Mouse (Mus musculus): Measurements from ENCODE around the gene Tmem201. TPM values are rescaled to one million over a fixed set of nuclear protein-coding genes. Genes with fewer than 3 reads are reported as not detected.

Gene Tmem201
- polyA plus RNA-seq, 1 experiment from 2014 or later, result 42.5 TPM

- Histone ChIP-seq H3K9ac (no peak overlapping the region), H3K27ac (peak overlapping the region; percentile 58; the same call in 1 of the 2 replicates)
- WGBS, result 93% methylated on average over 3 of the region's 3 CpGs
Observed at GRCm38 (mm10) chr4:149732313-149732712, 5.5 kb downstream of the Tmem201 start.

GRCm38 (mm10) chr4:149730827-149731226 lies 7.0 kb downstream of the Tmem201 start:
- Histone ChIP-seq H3K4me3 (no peak overlapping the region), H3K36me3 (peaks cover 47% of the 10 kb centered on the region), H3K9me3 (replicated peaks) (no peaks in the 10 kb centered on the region), H3K4me1 (replicated peaks) (peaks cover 61% of the 10 kb centered on the region), H3K9ac (no peak overlapping the region), H3K27ac (peak overlapping the region; percentile 49), H3K4me2 (0 out of 2 replicates have a peak overlapping the region, but pooled peaks have one; percentile 15), H3K27me3 (no peaks in the 10 kb centered on the region)
- 60% methylated on average over 7 of the region's 7 CpGs for WGBS
- no peak for ATAC-seq (replicated peaks; ENCODE audit: insufficient number of reproducible peaks, insufficient read depth, low FRiP score, low read depth)

More at GRCm38 (mm10) chr4:149732313-149732712, 5.5 kb downstream of the Tmem201 start:
- Histone ChIP-seq H3K36me3 (peaks cover 32% of the 10 kb centered on the region), H3K27me3 (no peaks in the 10 kb centered on the region), H3K4me1 (replicated peaks) (peaks cover 73% of the 10 kb centered on the region), H3K9me3 (replicated peaks) (no peaks in the 10 kb centered on the region), H3K4me2 (no peak overlapping the region), H3K4me3 (no peak overlapping the region)
- ATAC-seq (replicated peaks; ENCODE audit: insufficient number of reproducible peaks, insufficient read depth, low FRiP score, low read depth), result no peak

DNA sequence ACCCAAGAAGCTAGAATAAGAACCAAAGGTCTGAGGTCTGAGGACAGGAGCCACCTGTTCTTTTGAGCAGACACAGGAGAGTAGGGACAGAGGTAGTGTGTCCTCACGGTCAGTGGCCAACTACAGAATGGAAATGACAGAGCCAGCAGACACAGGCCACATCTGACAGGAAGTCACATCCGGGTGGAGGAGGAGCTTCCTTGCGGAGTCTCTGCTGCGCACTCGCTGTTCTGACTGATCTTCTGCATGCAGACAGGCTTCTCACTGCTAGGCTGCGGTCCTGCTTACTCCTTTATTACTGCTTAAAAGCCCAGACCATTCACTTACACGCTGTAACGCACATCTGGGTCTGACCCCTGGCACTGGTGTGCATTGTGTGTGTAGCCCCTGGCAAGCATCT lies 9.0 kb downstream of the Tmem201 start:
- peaks cover 56% of the 10 kb centered on the region for H3K36me3 ChIP-seq

GRCm38 (mm10) chr4:149727636-149728035 lies 10.2 kb downstream of the Tmem201 start:
- WGBS, result 88% methylated on average over 5 of the region's 5 CpGs

More for the DNA sequence above, 9.0 kb downstream of the Tmem201 start:
- ATAC-seq (replicated peaks; ENCODE audit: insufficient number of reproducible peaks, insufficient read depth, low FRiP score, low read depth), result no peak
- 81% methylated on average over 8 of the region's 8 CpGs for WGBS
- no peak overlapping the region for H3K4me2 ChIP-seq
- H3K9me3 ChIP-seq (replicated peaks), result no peaks in the 10 kb centered on the region
- peaks cover 54% of the 10 kb centered on the region for H3K4me1 ChIP-seq (replicated peaks)
- no peak overlapping the region for H3K4me3 ChIP-seq
- H3K9ac ChIP-seq, result no peak overlapping the region
- H3K27me3 ChIP-seq, result no peaks in the 10 kb centered on the region
- 0 out of 2 replicates have a peak overlapping the region, but pooled peaks have one; percentile 15 for H3K27ac ChIP-seq

DNA sequence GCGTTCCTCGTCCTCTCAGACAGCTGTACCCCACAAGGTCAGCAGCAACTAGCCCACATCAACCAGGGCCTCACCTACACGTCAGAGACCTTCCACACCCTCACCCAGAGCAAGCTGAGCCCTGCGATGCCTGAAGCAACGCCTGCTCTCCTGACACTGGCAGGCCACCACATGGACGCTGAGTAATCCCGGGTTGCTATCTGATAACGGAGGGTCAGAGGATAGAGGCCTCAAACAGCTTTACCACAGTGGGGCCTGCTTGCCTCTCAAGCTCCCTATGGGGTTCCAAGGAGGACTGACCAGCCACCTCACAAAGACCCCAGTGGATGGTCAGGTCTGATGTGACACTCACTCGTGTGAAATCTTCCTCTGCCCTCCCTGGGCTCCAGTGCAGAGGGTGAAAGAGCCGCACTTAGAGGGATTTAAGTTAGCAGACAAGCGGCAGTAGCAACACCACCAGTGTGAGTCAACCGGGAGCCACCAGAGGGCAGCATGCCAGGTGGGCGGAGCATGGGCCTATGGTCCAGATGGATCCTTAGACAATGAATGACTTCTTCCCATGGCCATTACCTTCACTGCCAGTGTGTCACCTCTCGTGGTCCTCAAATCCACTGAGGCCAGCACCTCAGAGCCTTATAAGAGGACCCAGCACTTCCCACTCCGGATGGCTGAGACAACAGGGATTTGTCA lies 12.0 kb downstream of the Tmem201 start:
- no peak overlapping the region for H3K4me3 ChIP-seq
- 53% methylated on average over 15 of the region's 15 CpGs for WGBS
- ATAC-seq (replicated peaks; ENCODE audit: insufficient number of reproducible peaks, insufficient read depth, low FRiP score, low read depth), result no peak

More at GRCm38 (mm10) chr4:149727636-149728035, 10.2 kb downstream of the Tmem201 start:
- Histone ChIP-seq H3K4me2 (no peak overlapping the region), H3K4me3 (no peak overlapping the region), H3K27me3 (no peaks in the 10 kb centered on the region), H3K4me1 (replicated peaks) (peaks cover 43% of the 10 kb centered on the region), H3K9me3 (replicated peaks) (no peaks in the 10 kb centered on the region), H3K27ac (no peak overlapping the region), H3K9ac (no peak overlapping the region), H3K36me3 (peaks cover 56% of the 10 kb centered on the region)
- no peak for ATAC-seq (replicated peaks; ENCODE audit: insufficient number of reproducible peaks, insufficient read depth, low FRiP score, low read depth)

GRCm38 (mm10) chr4:149724916-149725470 lies 12.9 kb downstream of the Tmem201 start:
- Histone ChIP-seq H3K36me3 (peaks cover 61% of the 10 kb centered on the region), H3K27ac (no peak overlapping the region), H3K9ac (no peak overlapping the region), H3K9me3 (replicated peaks) (no peaks in the 10 kb centered on the region), H3K4me3 (no peak overlapping the region), H3K4me1 (replicated peaks) (peaks cover 24% of the 10 kb centered on the region), H3K27me3 (no peaks in the 10 kb centered on the region), H3K4me2 (no peak overlapping the region)
- 90% methylated on average over 17 of the region's 17 CpGs for WGBS
- no peak for ATAC-seq (replicated peaks; ENCODE audit: insufficient number of reproducible peaks, insufficient read depth, low FRiP score, low read depth)

More for the DNA sequence above, 12.0 kb downstream of the Tmem201 start:
- peaks cover 58% of the 10 kb centered on the region for H3K36me3 ChIP-seq
- no peaks in the 10 kb centered on the region for H3K27me3 ChIP-seq
- H3K9ac ChIP-seq, result no peak overlapping the region; the same call in 1 of the 2 replicates
- no peaks in the 10 kb centered on the region for H3K9me3 ChIP-seq (replicated peaks)
- peaks cover 26% of the 10 kb centered on the region for H3K4me1 ChIP-seq (replicated peaks)
- no peak overlapping the region for H3K4me2 ChIP-seq
- H3K27ac ChIP-seq, result no peak overlapping the region

GRCm38 (mm10) chr4:149723855-149724731 lies 13.8 kb downstream of the Tmem201 start:
- 71% methylated on average over 17 of the region's 17 CpGs for WGBS
- Histone ChIP-seq H3K9ac (no peak overlapping the region), H3K36me3 (peaks cover 61% of the 10 kb centered on the region)

GRCm38 (mm10) chr4:149723021-149723390 lies 14.8 kb downstream of the Tmem201 start:
- no peak overlapping the region for H3K4me3 ChIP-seq
- H3K36me3 ChIP-seq, result peaks cover 64% of the 10 kb centered on the region
- 94% methylated on average over 12 of the region's 12 CpGs for WGBS
- H3K27me3 ChIP-seq, result no peaks in the 10 kb centered on the region
- no peak overlapping the region for H3K4me2 ChIP-seq
- ATAC-seq (replicated peaks; ENCODE audit: insufficient number of reproducible peaks, insufficient read depth, low FRiP score, low read depth), result no peak
- no peaks in the 10 kb centered on the region for H3K9me3 ChIP-seq (replicated peaks)
- H3K9ac ChIP-seq, result no peak overlapping the region
- no peak overlapping the region for H3K27ac ChIP-seq
- H3K4me1 ChIP-seq (replicated peaks), result peaks cover 17% of the 10 kb centered on the region

More at GRCm38 (mm10) chr4:149723855-149724731, 13.8 kb downstream of the Tmem201 start:
- H3K4me3 ChIP-seq, result no peak overlapping the region
- no peak overlapping the region for H3K4me2 ChIP-seq
- peaks cover 19% of the 10 kb centered on the region for H3K4me1 ChIP-seq (replicated peaks)
- peak; percentile 53 for ATAC-seq (replicated peaks; ENCODE audit: insufficient number of reproducible peaks, insufficient read depth, low FRiP score, low read depth)
- peak overlapping the region; percentile 38 for H3K27ac ChIP-seq
- no peaks in the 10 kb centered on the region for H3K9me3 ChIP-seq (replicated peaks)
- H3K27me3 ChIP-seq, result no peaks in the 10 kb centered on the region

- ATAC-seq (replicated peaks; ENCODE audit: insufficient number of reproducible peaks, insufficient read depth, low FRiP score, low read depth), result no peak
- 88% methylated on average over 24 of the region's 24 CpGs for WGBS
- Histone ChIP-seq H3K36me3 (peaks cover 64% of the 10 kb centered on the region), H3K4me3 (no peak overlapping the region), H3K4me2 (no peak overlapping the region), H3K4me1 (replicated peaks) (peaks cover 17% of the 10 kb centered on the region), H3K9ac (no peak overlapping the region), H3K27ac (no peak overlapping the region), H3K9me3 (replicated peaks) (no peaks in the 10 kb centered on the region), H3K27me3 (no peaks in the 10 kb centered on the region)
Observed at GRCm38 (mm10) chr4:149722104-149723020, 15.5 kb downstream of the Tmem201 start.

DNA sequence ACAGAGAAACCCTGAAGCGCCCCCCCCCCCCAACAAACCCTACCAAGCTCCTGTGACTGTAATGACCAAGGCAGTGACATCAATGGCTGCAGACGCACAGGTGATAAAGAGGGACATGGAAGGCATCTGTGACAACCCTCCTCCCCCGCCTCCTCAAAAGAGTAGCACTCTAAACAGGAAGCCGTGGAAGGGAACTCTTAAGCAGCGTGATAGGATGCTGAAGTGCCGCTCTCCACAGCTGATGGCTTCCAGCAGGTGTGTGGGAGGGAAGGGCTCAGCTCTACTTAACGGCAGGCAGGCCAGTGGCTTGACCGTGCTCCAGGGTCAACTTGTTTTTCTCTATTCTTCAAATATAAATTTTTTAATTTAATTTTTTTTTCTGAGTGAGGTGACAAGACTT lies 16.7 kb downstream of the Tmem201 start:
- Histone ChIP-seq H3K36me3 (peaks cover 64% of the 10 kb centered on the region), H3K9ac (no peak overlapping the region), H3K4me1 (replicated peaks) (peaks cover 17% of the 10 kb centered on the region), H3K9me3 (replicated peaks) (no peaks in the 10 kb centered on the region), H3K4me2 (no peak overlapping the region), H3K27me3 (no peaks in the 10 kb centered on the region), H3K4me3 (no peak overlapping the region), H3K27ac (no peak overlapping the region)
- no peak for ATAC-seq (replicated peaks; ENCODE audit: insufficient number of reproducible peaks, insufficient read depth, low FRiP score, low read depth)
- WGBS, result 62% methylated on average over 8 of the region's 8 CpGs

Data from heart, embryonic 15.5 days (tissue).